21 mouse cellular contexts compared by ENCODE assay signal in the genomic region with DNA sequence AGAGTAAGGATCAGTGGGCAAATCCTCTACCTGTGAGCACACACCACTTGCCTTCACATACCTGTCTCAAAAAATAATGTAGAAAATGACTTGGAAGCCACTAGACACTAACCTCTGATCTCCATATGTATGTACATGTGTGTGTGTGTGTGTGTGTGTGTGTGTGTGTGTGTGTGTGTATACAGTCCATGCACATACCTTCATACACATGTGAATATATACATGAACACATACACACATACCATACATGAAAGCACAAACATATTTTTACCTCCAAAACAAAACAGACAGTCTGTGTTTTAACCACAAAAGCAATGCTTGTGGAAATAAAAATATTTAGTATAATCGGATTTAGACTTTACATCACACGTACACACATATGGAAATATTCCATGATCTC.
DNase-seq lines count a peak whose midpoint lies in the region; ATAC-seq and TF ChIP-seq lines count a peak whose summit lies in the region.
"Had no signal": no experiment of that assay in that cellular context is flagged by ENCODE, and none has a peak within 500 bp of the region (broad histone marks: within the 10 kb centered on the region; RNA-seq: fewer than 3 reads in every experiment).

No protein-coding gene starts in this region.

- H3K9me3 ChIP-seq in lung, embryonic 14.5 days (ENCODE audit: low read depth, low read length) = no peaks in the 10 kb centered on the region
- no peaks in the 10 kb centered on the region for H3K9me3 ChIP-seq in midbrain, embryonic 11.5 days (ENCODE audit: control insufficient read depth, low read length)
- H3K9me3 ChIP-seq in midbrain, embryonic 10.5 days (replicated peaks) = no peaks in the 10 kb centered on the region
- no peaks in the 10 kb centered on the region for H3K9me3 ChIP-seq in midbrain, embryonic 15.5 days
- H3K9me3 ChIP-seq in midbrain, embryonic 14.5 days (ENCODE audit: control insufficient read depth, low read length) = no peaks in the 10 kb centered on the region

- TF ChIP-seq CTCF in lung, embryonic 14.5 days (IDR thresholded peaks at IDR 0.05; ENCODE audit: low read depth) = no peak

- WGBS in lung, embryonic 14.5 days = 59% methylated on average over 2 of the region's 2 CpGs
- WGBS in midbrain, embryonic 11.5 days = 91% methylated on average over 2 of the region's 2 CpGs
- WGBS in midbrain, embryonic 10.5 days = 96% methylated on average over 2 of the region's 2 CpGs
- WGBS in midbrain, embryonic 15.5 days = 90% methylated on average over 2 of the region's 2 CpGs
- 90% methylated on average over 2 of the region's 2 CpGs for WGBS in midbrain, embryonic 14.5 days

- no peaks in the 10 kb centered on the region for H3K27me3 ChIP-seq in lung, embryonic 14.5 days (ENCODE audit: insufficient read depth, low read length)
- no peaks in the 10 kb centered on the region for H3K27me3 ChIP-seq in midbrain, embryonic 11.5 days (ENCODE audit: control insufficient read depth, insufficient read depth, low read length)
- no peaks in the 10 kb centered on the region for H3K27me3 ChIP-seq in midbrain, embryonic 10.5 days (ENCODE audit: low read depth, poor library complexity, severe bottlenecking)
- no peaks in the 10 kb centered on the region for H3K27me3 ChIP-seq in midbrain, embryonic 15.5 days (replicated peaks)
- H3K27me3 ChIP-seq in midbrain, embryonic 14.5 days (ENCODE audit: control insufficient read depth, insufficient read depth, low read length) = no peaks in the 10 kb centered on the region
- H3K27me3 ChIP-seq: CH12.LX, Patski had no signal

- H3K4me1 ChIP-seq in lung, embryonic 14.5 days (ENCODE audit: insufficient read depth) = no peaks in the 10 kb centered on the region
- H3K4me1 ChIP-seq in midbrain, embryonic 11.5 days (ENCODE audit: control insufficient read depth, insufficient read depth, low read length) = no peaks in the 10 kb centered on the region
- H3K4me1 ChIP-seq in midbrain, embryonic 10.5 days = no peaks in the 10 kb centered on the region
- peaks cover 6% of the 10 kb centered on the region; the same call in 1 of the 2 replicates for H3K4me1 ChIP-seq in midbrain, embryonic 15.5 days
- H3K4me1 ChIP-seq in midbrain, embryonic 14.5 days (ENCODE audit: control insufficient read depth, insufficient read depth, low read length) = 0 out of 2 replicates have a peak, but pooled peaks cover 3% of the 10 kb centered on the region

- ATAC-seq in lung, embryonic 14.5 days (ENCODE audit: insufficient read depth) = peak; percentile 29; the same call in 1 of the 2 replicates
- ATAC-seq in midbrain, embryonic 11.5 days (ENCODE audit: low FRiP score) = no peak
- ATAC-seq in midbrain, embryonic 15.5 days (replicated peaks) = peak; percentile 62; the same call in 1 of the 2 replicates
- no peak for ATAC-seq in midbrain, embryonic 14.5 days (ENCODE audit: low FRiP score, low TSS enrichment)
- ATAC-seq: activated CD4-positive, CD25-positive, alpha-beta regulatory T cell, adult 4 months; CD4-positive, CD25-positive, alpha-beta regulatory T cell, adult 4 months; Patski had no signal

- no peak overlapping the region for H3K4me2 ChIP-seq in lung, embryonic 14.5 days
- no peak overlapping the region for H3K4me2 ChIP-seq in midbrain, embryonic 11.5 days
- H3K4me2 ChIP-seq in midbrain, embryonic 15.5 days = no peak overlapping the region
- H3K4me2 ChIP-seq in midbrain, embryonic 14.5 days (ENCODE audit: low read length) = no peak overlapping the region

- no peak for DNase-seq in lung, embryonic 14.5 days
- DNase-seq in lung, postnatal 36 days = no peak
- DNase-seq in midbrain, embryonic 11.5 days (ENCODE audit: low spot score, missing footprints) = peak; percentile 77
- no peak for DNase-seq in midbrain, embryonic 10.5 days (ENCODE audit: low spot score)
- DNase-seq in midbrain, embryonic 14.5 days = no peak
- DNase-seq: adrenal gland, adult 2 months; adrenal gland, adult 8-10 months; adrenal gland, postnatal 10 days; adrenal gland, postnatal 14 days; adrenal gland, postnatal 25 days; adrenal gland, postnatal 36 days; B cell, adult 2 months; cerebellum, adult 11 months; cerebellum, adult 11-12 months; cerebellum, adult 18-20 months had no signal

- no peak overlapping the region for H3K9ac ChIP-seq in lung, embryonic 14.5 days
- H3K9ac ChIP-seq in midbrain, embryonic 11.5 days (ENCODE audit: low read length) = no peak overlapping the region
- H3K9ac ChIP-seq in midbrain, embryonic 15.5 days = no peak overlapping the region
- no peak overlapping the region for H3K9ac ChIP-seq in midbrain, embryonic 14.5 days (replicated peaks; ENCODE audit: low read length)

- no peaks in the 10 kb centered on the region for H3K36me3 ChIP-seq in lung, embryonic 14.5 days (ENCODE audit: insufficient read depth)
- H3K36me3 ChIP-seq in midbrain, embryonic 11.5 days (ENCODE audit: control insufficient read depth, insufficient read depth, low read length) = no peaks in the 10 kb centered on the region
- no peaks in the 10 kb centered on the region for H3K36me3 ChIP-seq in midbrain, embryonic 10.5 days
- no peaks in the 10 kb centered on the region for H3K36me3 ChIP-seq in midbrain, embryonic 15.5 days (replicated peaks)
- H3K36me3 ChIP-seq in midbrain, embryonic 14.5 days (ENCODE audit: control insufficient read depth, insufficient read depth, low read length) = no peaks in the 10 kb centered on the region
- H3K36me3 ChIP-seq: G1E had no signal

- no peak overlapping the region for H3K4me3 ChIP-seq in lung, embryonic 14.5 days (ENCODE audit: low read depth, low read length)
- H3K4me3 ChIP-seq in midbrain, embryonic 11.5 days (ENCODE audit: low read depth, low read length) = no peak overlapping the region
- no peak overlapping the region for H3K4me3 ChIP-seq in midbrain, embryonic 10.5 days
- H3K4me3 ChIP-seq in midbrain, embryonic 15.5 days = no peak overlapping the region
- no peak overlapping the region for H3K4me3 ChIP-seq in midbrain, embryonic 14.5 days (replicated peaks; ENCODE audit: low read depth, low read length)

- H3K27ac ChIP-seq in lung, embryonic 14.5 days (ENCODE audit: low read depth) = no peak overlapping the region
- no peak overlapping the region for H3K27ac ChIP-seq in midbrain, embryonic 11.5 days (ENCODE audit: low read depth, low read length)
- H3K27ac ChIP-seq in midbrain, embryonic 10.5 days (replicated peaks) = no peak overlapping the region
- H3K27ac ChIP-seq in midbrain, embryonic 15.5 days = no peak overlapping the region
- H3K27ac ChIP-seq in midbrain, embryonic 14.5 days (replicated peaks; ENCODE audit: low read depth, low read length) = no peak overlapping the region

Comparison
In these comparisons a context has a peak if more than half of its experiments do, and no peak if none do; other contexts are left out.
1. ATAC-seq: peak in lung, embryonic 14.5 days (single experiment) and midbrain, embryonic 15.5 days (single experiment); none in midbrain, embryonic 11.5 days (single experiment) and midbrain, embryonic 14.5 days (single experiment).